Mouse (Mus musculus) thymus, postnatal 36 days (tissue): ENCODE measurements at regions not wholly inside any gene's neighbourhood (a gene's known extent, or its start where the extent isn't known, plus 50 kb on each side); places are given as distances from the start of the nearest gene placed in this dataset.
"Not testable (repeated sequence)": the region's sequence is repeated elsewhere in the genome, so short reads cannot be mapped to it uniquely, and the experiment has no call there.

Experiments
- DNase-seq, 2 experiments: peaks; one replicate each; pipeline ENCODE4 v3.0.0; 2022; ENCODE audit warnings: mixed read lengths in 2 of 2

GRCm38 (mm10) chr2:146724924-146725555, 130.6 kb upstream of the Kiz start:
- DNase-seq: no peak

DNA sequence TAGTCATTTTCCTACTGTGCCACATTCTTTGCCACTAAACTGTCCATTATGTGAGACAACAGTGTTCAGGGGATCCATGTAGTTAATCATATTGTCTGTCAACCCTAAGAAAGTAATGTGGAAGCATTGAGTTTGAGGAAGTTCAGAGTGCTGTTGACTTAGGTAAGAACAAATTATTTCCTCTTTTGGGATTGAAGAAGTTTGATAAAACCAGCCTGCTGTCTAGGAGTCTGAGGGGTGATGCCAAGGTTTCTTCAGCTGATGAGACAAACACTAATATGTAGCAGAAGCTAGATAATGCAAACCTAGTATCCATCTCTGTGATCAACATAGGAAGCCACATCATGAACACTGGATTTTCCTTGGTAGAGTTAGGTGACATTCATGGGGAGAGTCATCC, 127.0 kb upstream of the Kiz start:
- DNase-seq: no peak

DNA sequence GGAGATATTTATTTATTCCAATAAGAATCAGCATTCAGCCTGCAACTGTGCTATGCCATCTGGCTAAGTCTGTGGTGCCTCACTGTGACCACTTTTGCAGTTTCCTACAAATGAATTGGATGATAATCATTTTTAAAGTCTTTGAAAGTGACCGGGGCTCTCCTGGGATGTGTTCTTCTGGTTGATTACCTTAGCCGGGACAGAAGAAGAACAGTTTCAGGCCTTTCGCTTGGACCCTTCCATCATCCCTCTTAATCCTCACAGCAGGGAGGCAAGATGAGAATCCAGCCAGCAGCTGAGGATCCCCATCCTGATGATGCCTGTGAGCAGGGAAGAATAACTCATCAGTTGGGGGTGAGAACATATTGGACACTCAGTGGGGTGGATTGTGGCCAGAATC, 124.6 kb upstream of the Kiz start:
- DNase-seq: no peak

DNA sequence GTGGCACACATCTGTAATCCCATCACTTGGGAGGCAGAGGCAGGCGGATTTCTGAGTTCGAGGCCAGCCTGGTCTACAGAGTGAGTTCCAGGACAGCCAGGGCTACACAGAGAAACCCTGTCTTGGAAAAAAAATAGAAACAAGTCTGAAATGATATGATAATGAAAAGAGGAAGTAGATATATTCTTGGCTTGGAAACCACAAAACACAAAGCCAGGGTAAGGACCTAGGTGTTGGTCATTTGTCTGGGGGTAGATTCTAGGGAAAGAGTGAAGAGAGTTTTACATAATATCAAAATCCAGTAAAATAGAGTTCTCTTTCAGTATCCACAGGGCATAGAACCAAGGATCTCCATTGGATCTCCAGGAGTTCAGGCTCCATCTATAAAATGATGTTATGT, 122.8 kb upstream of the Kiz start:
- DNase-seq: not testable (repeated sequence)

DNA sequence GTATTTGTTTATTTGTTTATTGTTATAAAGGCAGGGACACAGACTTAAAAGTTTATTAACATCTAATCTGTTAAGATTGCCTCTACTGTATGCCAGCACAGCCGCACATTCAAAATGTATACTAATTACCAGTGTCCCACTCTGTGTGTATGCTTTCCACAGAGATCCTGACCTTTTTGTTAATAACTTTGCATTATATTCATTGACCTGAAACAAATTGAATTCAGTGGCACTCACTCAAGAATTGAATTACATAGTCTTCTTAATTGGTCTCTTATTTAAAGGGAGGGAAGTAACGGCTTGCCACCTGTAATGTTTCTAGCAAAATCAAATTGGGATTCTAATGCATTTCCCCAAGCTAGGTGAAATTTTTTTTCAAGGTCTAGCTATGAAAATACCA, 111.3 kb upstream of the Kiz start:
- no peak for DNase-seq

DNA sequence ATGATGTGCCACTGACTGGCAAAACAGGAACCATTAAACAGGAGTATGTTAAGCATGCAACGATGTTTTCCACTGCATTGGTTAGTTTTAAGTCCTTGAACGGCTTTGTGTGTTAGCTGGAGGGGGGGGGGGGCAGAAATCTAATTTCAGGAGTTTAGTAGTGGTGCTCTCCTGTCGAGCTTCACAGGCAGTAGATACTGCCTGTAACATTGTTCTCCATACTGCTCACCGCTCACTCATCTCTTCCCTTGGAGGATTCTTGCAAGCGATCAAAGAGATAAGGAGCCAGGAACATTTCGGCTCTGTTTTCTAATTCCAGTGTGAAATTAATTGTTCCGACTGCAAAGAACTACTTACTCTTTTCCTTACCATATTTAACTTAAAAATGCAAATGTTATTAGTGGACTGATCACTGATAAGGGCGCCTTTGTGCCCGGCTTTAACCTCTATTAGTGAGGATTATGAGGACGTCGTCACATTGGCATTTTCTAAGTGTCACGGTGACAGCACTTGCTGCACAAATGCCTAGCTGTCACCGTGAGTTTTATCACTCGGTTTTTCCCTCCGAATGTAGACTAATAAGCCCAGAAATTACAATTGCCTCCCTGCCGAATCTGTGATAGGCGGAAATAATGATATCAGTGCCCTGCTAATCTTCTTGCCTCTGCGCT, 110.5 kb upstream of the Kiz start:
- DNase-seq: no peak

GRCm38 (mm10) chr2:146745683-146746047, 110.0 kb upstream of the Kiz start:
- DNase-seq: no peak

GRCm38 (mm10) chr2:146753988-146754387, 101.7 kb upstream of the Kiz start:
- DNase-seq: no peak

DNA sequence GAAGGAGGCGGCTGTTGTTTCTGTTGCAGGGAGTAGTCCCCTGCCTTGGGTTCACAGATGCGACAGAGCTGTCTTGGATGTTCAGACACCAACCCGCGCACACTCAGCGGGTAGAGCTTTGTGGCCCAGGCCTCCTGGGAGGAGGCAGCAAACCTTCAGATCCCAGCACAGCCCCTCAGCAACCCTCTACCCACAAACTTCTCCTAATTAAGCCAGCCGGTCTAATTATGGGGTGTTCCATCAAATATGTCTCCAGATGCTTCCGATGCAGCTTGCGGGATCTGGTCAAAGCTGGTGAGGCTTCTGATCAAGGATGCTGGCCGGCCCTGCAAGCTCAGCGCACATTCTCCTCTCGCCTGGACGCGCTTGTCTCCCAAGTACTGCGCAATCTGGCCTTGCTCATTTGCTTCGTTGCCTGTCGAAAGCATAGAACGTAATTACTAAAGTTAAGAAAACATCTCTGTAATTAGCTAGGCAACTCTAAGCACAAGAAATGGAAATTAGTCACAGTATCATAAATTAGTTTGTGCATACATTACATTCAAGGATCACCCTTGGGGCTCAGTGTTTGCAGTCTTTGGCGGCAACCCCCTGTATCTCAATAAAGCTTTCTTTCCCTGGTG, 92.0 kb upstream of the Kiz start:
- no peak for DNase-seq

DNA sequence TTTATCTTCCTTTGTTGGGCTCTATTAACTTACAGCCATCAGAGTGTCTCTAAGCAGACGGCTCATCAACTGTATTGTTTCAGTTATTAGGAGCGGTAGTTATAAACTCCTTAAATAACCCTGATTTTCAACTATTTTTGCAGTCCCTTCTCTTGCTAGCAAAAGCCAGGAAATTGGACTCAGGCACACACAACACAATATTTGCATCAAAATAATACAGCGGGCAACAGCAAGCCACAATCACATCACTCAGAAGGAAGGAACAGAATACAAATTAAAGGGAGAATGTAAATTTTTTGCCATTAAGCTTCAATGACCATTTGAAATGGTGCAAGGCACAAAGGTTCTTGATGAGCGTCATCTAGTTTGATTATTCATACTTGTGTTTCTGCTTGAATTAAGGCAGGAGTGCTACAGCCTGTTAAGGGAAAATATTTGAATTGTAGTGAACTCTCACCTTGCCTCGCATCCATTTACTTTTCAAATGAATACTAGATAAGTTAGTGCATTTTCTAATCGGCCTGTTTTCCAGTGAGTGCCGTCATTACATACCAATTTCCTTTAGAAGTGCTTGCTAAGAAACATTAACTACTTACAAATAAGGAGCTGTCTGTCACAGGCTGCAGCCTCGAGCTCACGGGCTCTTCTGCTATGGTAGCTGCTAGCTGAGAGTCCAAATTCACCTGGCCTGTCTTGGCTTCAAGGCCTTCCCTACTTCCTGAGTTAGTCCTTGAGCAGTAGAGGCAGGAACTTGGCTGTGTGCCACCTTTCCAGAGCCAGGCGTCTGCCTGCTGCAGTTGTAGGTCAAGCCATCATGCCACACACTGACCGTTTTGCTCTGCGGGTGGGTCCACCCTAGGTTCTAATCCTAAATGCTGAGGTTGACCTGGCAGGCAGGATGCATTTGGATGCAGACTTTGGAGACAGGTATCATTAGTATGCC, 91.1 kb upstream of the Kiz start:
- no peak for DNase-seq

- no peak for DNase-seq
Measured at GRCm38 (mm10) chr2:146774876-146775275, 80.8 kb upstream of the Kiz start.

- DNase-seq: no peak
Measured at GRCm38 (mm10) chr2:146787132-146787810, 68.4 kb upstream of the Kiz start.

DNA sequence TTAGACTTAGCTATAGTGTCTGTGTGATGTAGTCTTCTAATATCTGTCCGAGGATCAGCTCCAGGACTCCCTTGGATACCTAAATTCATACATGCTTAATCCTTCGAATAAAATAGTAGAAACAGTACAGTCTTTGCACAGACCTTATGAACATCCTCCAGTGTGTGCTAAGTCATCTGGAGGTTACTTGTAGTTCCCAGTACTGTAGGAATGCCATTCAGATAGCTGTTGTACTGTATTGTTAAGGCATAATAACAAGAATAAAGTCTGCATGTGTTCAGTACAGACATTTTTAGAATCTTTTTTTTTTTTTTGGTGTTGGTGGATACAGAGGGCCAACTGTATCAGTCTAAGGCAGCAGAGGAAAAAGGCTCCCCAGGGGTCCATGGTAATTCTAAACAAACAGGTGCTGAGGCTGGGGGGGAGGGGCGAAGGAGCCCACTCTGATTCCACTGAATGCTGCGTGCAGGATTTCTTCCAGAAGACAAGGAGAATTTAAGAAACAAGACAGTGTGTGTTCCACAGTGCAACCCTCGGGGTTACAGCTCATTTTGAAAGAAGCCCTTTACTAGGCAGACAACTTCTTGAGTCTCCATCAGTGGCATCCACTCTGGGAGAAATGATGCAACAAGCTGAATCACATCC, 67.7 kb upstream of the Kiz start:
- DNase-seq: no peak

DNA sequence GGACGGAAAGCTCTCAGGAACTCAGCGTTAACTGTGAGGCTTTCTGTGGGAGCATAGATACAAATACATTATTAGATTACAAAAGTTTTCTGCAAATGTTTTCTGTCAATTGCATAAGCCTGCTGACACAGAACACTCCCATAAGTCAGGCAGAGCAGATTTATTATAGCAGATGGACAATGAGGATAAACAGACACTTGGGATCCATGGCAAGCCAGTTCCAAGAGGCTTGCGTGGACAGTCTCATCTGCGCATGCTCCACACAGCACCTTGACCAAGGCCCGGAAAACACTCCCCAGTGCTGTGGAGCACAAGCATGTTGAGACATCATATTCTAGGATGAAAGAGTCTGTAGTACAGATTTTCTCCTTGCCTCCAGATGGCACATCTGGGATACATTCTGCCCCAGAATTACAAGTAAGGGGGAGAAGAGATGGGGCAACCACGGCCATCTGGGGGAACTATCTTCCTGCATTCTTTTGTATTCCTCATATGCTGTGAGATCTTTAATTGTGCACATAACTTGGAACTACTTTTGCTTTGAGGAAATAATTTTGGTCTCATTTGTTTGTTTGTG, 62.7 kb upstream of the Kiz start:
- no peak for DNase-seq

GRCm38 (mm10) chr2:146802973-146803372, 52.7 kb upstream of the Kiz start:
- DNase-seq: no peak
